Mouse (Mus musculus) midbrain, postnatal 0 days (tissue): ENCODE results near the gene Lef1. TPM values are rescaled to one million over a fixed set of nuclear protein-coding genes. Genes with fewer than 3 reads are reported as not detected.
A peak's percentile ranks its signal among the peaks of the same experiment; 100 is the strongest.

ENCODE experiments used
- ATAC-seq: fragments of 200-750 bp; cut with Nextera tagmentation; 2 replicates; pipeline ENCODE4 v1.8.0; 2017; ENCODE audit warnings: moderate number of reproducible peaks, mild to moderate bottlenecking, moderate TSS enrichment, moderate library complexity; ENCODE audit not compliant: low FRiP score
- DNase-seq: peaks from one replicate; pipeline ENCODE4 v3.0.0-alpha.2; 2015; ENCODE audit warnings: low spot score
- H3K27ac ChIP-seq: fragments of 300-500 bp; sonication (generic); 2 replicates; pipeline ENCODE4 v1.5.1; 2014; ENCODE audit warnings: low read depth, mild to moderate bottlenecking, low read length, mixed read lengths
- H3K27me3 ChIP-seq: fragments of 300-500 bp; sonication (generic); 2 replicates; pipeline ENCODE4 v1.6.1; 2014; ENCODE audit warnings: low read length, control low read depth, mixed read lengths; ENCODE audit not compliant: insufficient read depth
- H3K36me3 ChIP-seq: fragments of 300-500 bp; sonication (generic); 2 replicates; pipeline ENCODE4 v1.6.1; 2014; ENCODE audit warnings: low read length, control low read depth, mixed read lengths; ENCODE audit not compliant: insufficient read depth
- H3K4me1 ChIP-seq: fragments of 300-500 bp; sonication (generic); 2 replicates; pipeline ENCODE4 v1.6.1; 2014; ENCODE audit warnings: mild to moderate bottlenecking, control low read depth, antibody characterized with exemption, low read length, mixed read lengths; ENCODE audit not compliant: insufficient read depth
- H3K4me2 ChIP-seq: fragments of 300-500 bp; sonication (generic); 2 replicates; pipeline ENCODE4 v1.6.1; 2014; ENCODE audit warnings: low read depth, mild to moderate bottlenecking, low read length, mixed read lengths; ENCODE audit not compliant: poor library complexity, severe bottlenecking
- H3K4me3 ChIP-seq: fragments of 300-500 bp; sonication (generic); 2 replicates; pipeline ENCODE4 v1.5.1; 2014; ENCODE audit warnings: low read depth, mild to moderate bottlenecking, low read length, moderate library complexity
- H3K9ac ChIP-seq: fragments of 300-500 bp; sonication (generic); replicated peaks from 2 replicates; pipeline ENCODE4 v1.6.1; 2014; ENCODE audit warnings: mild to moderate bottlenecking, low read length, moderate library complexity, mixed read lengths; ENCODE audit not compliant: poor library complexity, severe bottlenecking
- H3K9me3 ChIP-seq: fragments of 300-500 bp; sonication (generic); 2 replicates; pipeline ENCODE4 v1.6.1; 2016; ENCODE audit warnings: low read length, control low read depth
- CTCF ChIP-seq: IDR thresholded peaks from 2 replicates; pipeline ENCODE4 v1.5.1; 2016; ENCODE audit warnings: antibody characterized with exemption, mild to moderate bottlenecking
- WGBS: fragments of 180-500 bp; shearing (Covaris S2); extraction: QIAGEN DNeasy Blood & Tissue Kit; methylation state at CpG from one replicate; pipeline ENCODE4 v1.1.7; 2014; 5-methylcytosine and 5-hydroxymethylcytosine counted together
- polyA plus RNA-seq: library from polyadenylated mRNA; unstranded; fragments of >200 nt; fragmentation: Nextera tagmentation; extraction: Ambion mirVana; gene quantifications from 2 replicates; pipeline ENCODE4 v1.2.1, GENCODE M21; 2015
- total RNA-seq: library from RNA; depleted of rRNA; stranded (reverse); fragments of >200 nt; gene quantifications from 2 replicates; pipeline ENCODE4 v1.2.3, GENCODE M21; 2014

Gene Lef1
- total and polyA plus RNA-seq, 2 experiments from 2014 or later: 42.0 to 50.4 TPM

DNA sequence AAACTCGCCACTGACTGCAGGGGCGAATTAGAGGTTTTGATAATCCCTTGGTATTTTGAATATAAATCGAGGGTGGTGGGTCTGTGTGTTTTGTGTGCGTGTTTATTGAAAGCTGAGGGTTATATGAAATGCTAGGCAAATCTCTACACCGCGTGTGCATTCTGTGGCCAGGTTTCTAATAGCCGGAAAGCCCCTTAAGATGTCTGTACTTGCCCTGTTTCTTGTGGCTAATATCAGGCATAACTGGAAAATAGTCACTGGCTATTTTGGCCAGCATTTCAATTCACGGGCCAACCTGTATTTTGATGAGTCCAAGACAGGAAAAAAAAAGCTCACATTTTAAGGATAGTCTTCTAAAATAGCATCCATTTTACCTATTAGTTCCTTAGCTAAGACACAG lies 28.5 kb downstream of the Lef1 start:
- Histone ChIP-seq H3K9ac (0 out of 2 replicates have a peak overlapping the region, but pooled peaks have one; percentile 4), H3K4me2 (peak overlapping the region; percentile 26), H3K27ac (peak overlapping the region; percentile 57), H3K4me1 (peaks cover 6% of the 10 kb centered on the region; the same call in 1 of the 2 replicates), H3K4me3 (no peak overlapping the region), H3K27me3 (no peaks in the 10 kb centered on the region), H3K36me3 (no peaks in the 10 kb centered on the region), H3K9me3 (no peaks in the 10 kb centered on the region)
- no peak for TF ChIP-seq CTCF
- DNase-seq (no peak), ATAC-seq (no peak)
- 38% methylated on average over 8 of the region's 8 CpGs for WGBS

DNA sequence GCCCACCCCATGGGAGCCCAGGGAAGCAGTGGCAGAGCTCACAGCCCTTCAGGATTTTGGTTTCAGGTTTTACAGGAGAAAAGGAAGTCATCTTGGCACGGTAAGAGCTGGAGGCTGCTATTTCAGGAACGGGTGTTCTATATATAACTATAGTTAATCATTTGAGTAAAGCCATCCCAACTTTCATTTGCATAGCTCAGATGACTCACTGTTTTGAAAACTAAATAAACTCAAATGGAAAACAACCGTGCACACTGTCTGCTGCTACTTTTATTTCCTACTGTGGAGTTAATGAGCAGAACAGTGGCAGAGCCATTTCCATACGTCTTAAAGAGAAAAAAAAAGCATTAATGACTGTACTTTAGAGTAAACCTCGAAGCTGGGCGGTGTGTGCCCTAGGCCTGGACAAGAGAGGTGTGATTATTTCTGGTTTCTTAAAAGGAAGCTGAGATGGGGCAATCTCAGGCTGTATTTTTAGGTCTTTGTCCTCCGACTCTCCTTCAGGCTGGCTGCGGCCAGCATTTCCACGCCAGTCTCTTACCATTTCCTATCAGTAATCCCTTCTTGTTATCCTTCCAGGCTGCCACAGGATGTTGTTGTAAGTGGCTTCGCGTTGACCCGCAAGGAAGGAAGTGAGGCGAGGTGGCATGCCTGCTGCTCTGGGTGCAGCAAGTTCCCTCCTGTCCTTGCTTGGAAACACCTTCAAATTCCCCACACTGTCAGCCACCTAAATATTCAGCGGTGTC lies 29.2 kb downstream of the Lef1 start:
- H3K4me2 ChIP-seq: peak overlapping the region; percentile 26
- H3K27ac ChIP-seq: peak overlapping the region; percentile 57
- no peak overlapping the region for H3K9ac ChIP-seq
- H3K4me1 ChIP-seq: peaks cover 6% of the 10 kb centered on the region; the same call in 1 of the 2 replicates
- ATAC-seq (no peak), DNase-seq (no peak)
- H3K9me3 ChIP-seq: no peaks in the 10 kb centered on the region
- WGBS: 46% methylated on average over 14 of the region's 14 CpGs
- H3K36me3 ChIP-seq: no peaks in the 10 kb centered on the region
- no peak overlapping the region for H3K4me3 ChIP-seq
- TF ChIP-seq CTCF: no peak
- H3K27me3 ChIP-seq: no peaks in the 10 kb centered on the region

- no peak for TF ChIP-seq CTCF
- no peaks in the 10 kb centered on the region for H3K9me3 ChIP-seq
- no peaks in the 10 kb centered on the region for H3K27me3 ChIP-seq
- no peak overlapping the region for H3K4me2 ChIP-seq
- ATAC-seq (no peak), DNase-seq (no peak)
- 73% methylated on average over 7 of the region's 7 CpGs for WGBS
- H3K9ac ChIP-seq: no peak overlapping the region
- no peak overlapping the region for H3K4me3 ChIP-seq
- peaks cover 6% of the 10 kb centered on the region; the same call in 1 of the 2 replicates for H3K4me1 ChIP-seq
- H3K36me3 ChIP-seq: no peaks in the 10 kb centered on the region
- H3K27ac ChIP-seq: no peak overlapping the region
These were observed 29.8 kb downstream of the Lef1 start for GRCm38 (mm10) chr3:131140091-131140462.

GRCm38 (mm10) chr3:131141546-131141945 lies 31.3 kb downstream of the Lef1 start:
- WGBS: 39% methylated on average over 4 of the region's 4 CpGs
- TF ChIP-seq CTCF: no peak
- ATAC-seq (no peak), DNase-seq (no peak)
- H3K4me3 ChIP-seq: no peak overlapping the region
- H3K27ac ChIP-seq: no peak overlapping the region
- H3K27me3 ChIP-seq: no peaks in the 10 kb centered on the region
- no peaks in the 10 kb centered on the region for H3K36me3 ChIP-seq
- H3K9ac ChIP-seq: no peak overlapping the region
- H3K4me1 ChIP-seq: peaks cover 4% of the 10 kb centered on the region; the same call in 1 of the 2 replicates
- H3K4me2 ChIP-seq: no peak overlapping the region
- no peaks in the 10 kb centered on the region for H3K9me3 ChIP-seq

DNA sequence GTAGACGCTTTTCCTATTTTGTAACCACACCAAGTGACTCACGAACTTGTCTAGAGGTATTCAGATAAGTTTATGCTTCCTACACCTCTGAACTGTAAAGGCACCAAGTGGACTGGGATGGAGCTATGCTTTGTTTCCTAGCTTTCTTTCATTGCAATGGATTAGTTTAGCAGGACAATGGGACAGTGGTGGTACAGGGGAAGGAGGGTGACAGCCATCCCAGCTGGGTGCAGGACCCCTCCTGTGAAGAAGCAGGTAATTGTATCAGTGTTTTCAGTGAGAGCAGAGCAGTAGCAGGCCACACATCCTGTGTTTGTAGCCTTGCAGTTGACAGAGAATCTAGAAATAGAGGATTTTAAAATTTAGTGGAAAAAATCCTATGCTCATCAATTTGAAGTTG lies 34.0 kb downstream of the Lef1 start:
- no peaks in the 10 kb centered on the region for H3K36me3 ChIP-seq
- DNase-seq: no peak
- H3K4me3 ChIP-seq: no peak overlapping the region
- no peak for ATAC-seq
- no peak for TF ChIP-seq CTCF
- H3K9me3 ChIP-seq: no peaks in the 10 kb centered on the region
- H3K9ac ChIP-seq: no peak overlapping the region
- H3K4me1 ChIP-seq: 0 out of 2 replicates have a peak, but pooled peaks cover under 1% of the 10 kb centered on the region
- H3K4me2 ChIP-seq: no peak overlapping the region
- no peak overlapping the region for H3K27ac ChIP-seq
- 49% methylated on average over 2 of the region's 2 CpGs for WGBS
- no peaks in the 10 kb centered on the region for H3K27me3 ChIP-seq

GRCm38 (mm10) chr3:131152921-131153320 lies 42.6 kb downstream of the Lef1 start:
- H3K4me2 ChIP-seq: no peak overlapping the region
- H3K27me3 ChIP-seq: no peaks in the 10 kb centered on the region
- H3K4me1 ChIP-seq: peaks cover 8% of the 10 kb centered on the region; the same call in 1 of the 2 replicates
- H3K27ac ChIP-seq: no peak overlapping the region
- H3K9me3 ChIP-seq: no peaks in the 10 kb centered on the region
- no peaks in the 10 kb centered on the region for H3K36me3 ChIP-seq
- TF ChIP-seq CTCF: no peak
- no peak overlapping the region for H3K9ac ChIP-seq
- 94% methylated on average over 4 of the region's 4 CpGs for WGBS
- DNase-seq: no peak
- H3K4me3 ChIP-seq: no peak overlapping the region
- no peak for ATAC-seq
